Mouse (Mus musculus) MEL (cell line): ENCODE data around the gene Ddx1. TPM values are rescaled to one million over a fixed set of nuclear protein-coding genes. Genes with fewer than 3 reads are reported as not detected.

ENCODE experiments used
- DNase-seq: peaks from one replicate; pipeline ENCODE4 v3.0.0; 2011; ENCODE audit warnings: low read depth, low spot score
- H3K27ac ChIP-seq: 2 replicates; pipeline ENCODE4 v1.5.1; 2012; ENCODE audit warnings: low read depth, mild to moderate bottlenecking, control low read depth, low read length, moderate library complexity; ENCODE audit not compliant: control insufficient read depth
- H3K27me3 ChIP-seq, 2 experiments: fragments of 150-350 bp in 1 of 2; sonication (generic) in 1 of 2; 2 replicates each; pipeline ENCODE4 v1.6.1; 2012; ENCODE audit warnings: low read length in 2 of 2, mild to moderate bottlenecking in 2 of 2, improper control_type of control experiment in 1 of 2, moderate library complexity in 1 of 2; ENCODE audit not compliant: insufficient read depth in 2 of 2, control insufficient read depth in 1 of 2
- H3K36me3 ChIP-seq, 2 experiments: 2 replicates each; pipeline ENCODE4 v1.6.1; 2012 to 2014; ENCODE audit warnings: low read length in 2 of 2, improper control_type of control experiment in 1 of 2, inconsistent platforms in 1 of 2, mild to moderate bottlenecking in 1 of 2; ENCODE audit not compliant: insufficient read depth in 2 of 2, control insufficient read depth in 1 of 2
- H3K4me1 ChIP-seq, 2 experiments: fragments of 150-350 bp in 1 of 2; sonication (generic) in 1 of 2; 2 replicates each; pipeline ENCODE4 v1.6.1; 2012; ENCODE audit warnings: low read length in 2 of 2, improper control_type of control experiment in 1 of 2, mild to moderate bottlenecking in 1 of 2; ENCODE audit not compliant: insufficient read depth in 2 of 2, control insufficient read depth in 1 of 2
- H3K4me3 ChIP-seq, 2 experiments: fragments of 150-350 bp in 1 of 2; sonication (generic) in 1 of 2; 2 replicates each; pipeline ENCODE4 v1.5.1; 2012; ENCODE audit warnings: low read depth in 2 of 2, low read length in 2 of 2, mild to moderate bottlenecking in 2 of 2, moderate library complexity in 2 of 2, control low read depth in 1 of 2, improper control_type of control experiment in 1 of 2; ENCODE audit not compliant: control insufficient read depth in 1 of 2, insufficient read depth in 1 of 2
- H3K79me2 ChIP-seq: 2 replicates; pipeline ENCODE4 v1.6.1; 2012; ENCODE audit warnings: mild to moderate bottlenecking, low read length, moderate library complexity; ENCODE audit not compliant: control insufficient read depth, poor library complexity, insufficient read depth
- H3K9ac ChIP-seq: 2 replicates; pipeline ENCODE4 v1.6.1; 2012; ENCODE audit warnings: low read depth, mild to moderate bottlenecking, control low read depth, low read length, moderate library complexity; ENCODE audit not compliant: control insufficient read depth, poor library complexity, severe bottlenecking
- H3K9me3 ChIP-seq: fragments of 150-350 bp; sonication (generic); replicated peaks from 2 replicates; pipeline ENCODE4 v1.6.1; 2012; ENCODE audit warnings: mild to moderate bottlenecking, low read length, improper control_type of control experiment, moderate library complexity; ENCODE audit not compliant: insufficient read depth
- BHLHE40 ChIP-seq: IDR thresholded peaks from 2 replicates; pipeline ENCODE4 v1.6.1; 2012; ENCODE audit warnings: low read depth, mild to moderate bottlenecking, inconsistent platforms, low read length, improper control_type of control experiment, borderline replicate concordance
- CHD2 ChIP-seq: IDR thresholded peaks from 2 replicates; pipeline ENCODE4 v1.6.1; 2011; ENCODE audit warnings: low read length, improper control_type of control experiment
- CTCF ChIP-seq, 3 experiments: IDR thresholded peaks in 2 of 3; conservative IDR thresholded peaks in 1 of 3; 2 replicates each; pipeline ENCODE4 v1.5.1; 2011 to 2012; ENCODE audit warnings: low read length in 3 of 3, low read depth in 2 of 3, mild to moderate bottlenecking in 2 of 3, improper control_type of control experiment in 1 of 3, inconsistent platforms in 1 of 3, mixed read lengths in 1 of 3, moderate library complexity in 1 of 3; ENCODE audit not compliant: control insufficient read depth in 1 of 3, insufficient read depth in 1 of 3, poor library complexity in 1 of 3, severe bottlenecking in 1 of 3
- E2F4 ChIP-seq: IDR thresholded peaks from 2 replicates; pipeline ENCODE4 v1.6.1; 2011; ENCODE audit warnings: low read depth, low read length, improper control_type of control experiment, borderline replicate concordance
- ELF1 ChIP-seq: IDR thresholded peaks from 2 replicates; pipeline ENCODE4 v1.6.1; 2014; ENCODE audit warnings: low read depth, mild to moderate bottlenecking, inconsistent platforms, low read length, improper control_type of control experiment, moderate library complexity
- GATA1 ChIP-seq: IDR thresholded peaks from 2 replicates; pipeline ENCODE4 v1.6.1; 2011; ENCODE audit warnings: low read depth, low read length, improper control_type of control experiment
- KAT2A ChIP-seq: conservative IDR thresholded peaks from 2 replicates; pipeline ENCODE4 v1.6.1; 2012; ENCODE audit warnings: low read depth, low read length, improper control_type of control experiment, inconsistent platforms
- MAFK ChIP-seq: IDR thresholded peaks from 2 replicates; pipeline ENCODE4 v1.6.1; 2011; ENCODE audit warnings: low read depth, mild to moderate bottlenecking, low read length, improper control_type of control experiment, borderline replicate concordance
- MEF2A ChIP-seq: IDR thresholded peaks from 2 replicates; pipeline ENCODE4 v1.6.1; 2014; ENCODE audit warnings: low read depth, mild to moderate bottlenecking, inconsistent platforms, low read length, improper control_type of control experiment; ENCODE audit not compliant: poor library complexity, insufficient replicate concordance, severe bottlenecking; ENCODE audit errors: extremely low read depth
- MXI1 ChIP-seq: IDR thresholded peaks from 2 replicates; pipeline ENCODE4 v1.6.1; 2011; ENCODE audit warnings: mild to moderate bottlenecking, low read depth, low read length, improper control_type of control experiment
- MYC ChIP-seq: IDR thresholded peaks from 2 replicates; pipeline ENCODE4 v1.6.1; 2011; ENCODE audit warnings: low read depth, mild to moderate bottlenecking, low read length, improper control_type of control experiment, moderate library complexity
- NELFE ChIP-seq: IDR thresholded peaks from 2 replicates; pipeline ENCODE4 v1.6.1; 2011; ENCODE audit warnings: low read depth, low read length, improper control_type of control experiment
- NRF1 ChIP-seq: IDR thresholded peaks from 2 replicates; pipeline ENCODE4 v1.6.1; 2014; ENCODE audit warnings: low read depth, mild to moderate bottlenecking, inconsistent platforms, low read length, improper control_type of control experiment, moderate library complexity; ENCODE audit not compliant: poor library complexity, insufficient read depth, severe bottlenecking
- POLR2AphosphoS5 ChIP-seq: IDR thresholded peaks from 2 replicates; pipeline ENCODE4 v1.6.1; 2012; ENCODE audit warnings: low read depth, borderline replicate concordance, mild to moderate bottlenecking, inconsistent platforms, low read length, moderate library complexity, mixed read lengths
- RAD21 ChIP-seq: IDR thresholded peaks from 2 replicates; pipeline ENCODE4 v1.6.1; 2011; ENCODE audit warnings: mild to moderate bottlenecking, low read depth, low read length, improper control_type of control experiment
- TAL1 ChIP-seq: IDR thresholded peaks from 2 replicates; pipeline ENCODE4 v1.6.1; 2012; ENCODE audit warnings: mild to moderate bottlenecking, inconsistent platforms, low read length, moderate library complexity, mixed read lengths
- UBTF ChIP-seq: IDR thresholded peaks from 2 replicates; pipeline ENCODE4 v1.6.1; 2012; ENCODE audit warnings: low read depth, mild to moderate bottlenecking, inconsistent platforms, low read length, improper control_type of control experiment, moderate library complexity, borderline replicate concordance; ENCODE audit not compliant: insufficient read depth
- USF2 ChIP-seq, 2 experiments: IDR thresholded peaks; 2 replicates each; pipeline ENCODE4 v1.6.1; 2011 to 2012; ENCODE audit warnings: improper control_type of control experiment in 2 of 2, low read length in 2 of 2, borderline replicate concordance in 1 of 2, inconsistent platforms in 1 of 2, low read depth in 1 of 2, mild to moderate bottlenecking in 1 of 2; ENCODE audit not compliant: insufficient read depth in 1 of 2
- ZMIZ1 ChIP-seq: IDR thresholded peaks from 2 replicates; pipeline ENCODE4 v1.6.1; 2012; ENCODE audit warnings: low read depth, mild to moderate bottlenecking, inconsistent platforms, low read length, improper control_type of control experiment, moderate library complexity
- polyA plus RNA-seq, 2 experiments: library from polyadenylated mRNA; stranded (reverse) in 1 of 2; unstranded in 1 of 2; fragments of >175 nt in 1 of 2; fragments of >200 nt in 1 of 2; gene quantifications; 2 replicates each; pipeline versions ENCODE4 v1.2.1 to v1.2.4; 2012; ENCODE audit warnings: low replicate concordance in 2 of 2, low read depth in 1 of 2; ENCODE audit not compliant: insufficient read length in 2 of 2, insufficient read depth in 1 of 2, missing spikeins in 1 of 2
- total RNA-seq: library from RNA; depleted of rRNA; stranded (reverse); fragments of 300-350 nt; gene quantifications from 2 replicates; pipeline ENCODE4 v1.2.3, GENCODE M21; 2012

Ddx1 gene
- total and polyA plus RNA-seq, 3 experiments, result 75.4 to 1,375 (median 134) TPM

GRCm38 (mm10) chr12:13293421-13293881, 44.4 kb upstream of the Ddx1 start:
- peaks cover 0 to 13% of the 10 kb centered on the region in 2 experiments; a peak in 2 of 4 replicates for H3K36me3 ChIP-seq

GRCm38 (mm10) chr12:13291453-13291852, 42.4 kb upstream of the Ddx1 start:
- Histone ChIP-seq H3K27ac (no peak overlapping the region), H3K27me3 (no peaks in the 10 kb centered on the region), H3K4me1 (no peaks in the 10 kb centered on the region), H3K9ac (no peak overlapping the region), H3K79me2 (no peaks in the 10 kb centered on the region), H3K36me3 (peaks cover 0 to 16% of the 10 kb centered on the region in 2 experiments; a peak in 2 of 4 replicates), H3K9me3 (no peaks in the 10 kb centered on the region), H3K4me3 (no peak overlapping the region)
- no peak for DNase-seq
- TF ChIP-seq RAD21 (no peak), MYC (no peak), ZMIZ1 (no peak), TAL1 (no peak), UBTF (no peak), USF2 (IDR thresholded peaks at IDR 0.05; ENCODE audit: borderline replicate concordance in 1 of 2, insufficient read depth in 1 of 2, low read depth in 1 of 2, low read length in 2 of 2) (no peak), CHD2 (no peak), NRF1 (no peak), MEF2A (no peak), GATA1 (no peak), MXI1 (no peak), POLR2AphosphoS5 (no peak), KAT2A (no peak), ELF1 (no peak), MAFK (no peak), NELFE (no peak), E2F4 (no peak), BHLHE40 (no peak)

More at GRCm38 (mm10) chr12:13293421-13293881, 44.4 kb upstream of the Ddx1 start:
- no peaks in the 10 kb centered on the region for H3K4me1 ChIP-seq
- no peaks in the 10 kb centered on the region for H3K9me3 ChIP-seq
- H3K4me3 ChIP-seq, result no peak overlapping the region
- no peaks in the 10 kb centered on the region for H3K79me2 ChIP-seq
- no peaks in the 10 kb centered on the region for H3K27me3 ChIP-seq
- TF ChIP-seq TAL1 (no peak), CTCF (IDR thresholded peaks at IDR 0.05 in 2 of 3, conservative IDR thresholded peaks at IDR 0.05 in 1 of 3; ENCODE audit: control insufficient read depth in 1 of 3, insufficient read depth in 1 of 3, low read depth in 2 of 3, low read length in 3 of 3, poor library complexity in 1 of 3, severe bottlenecking in 1 of 3) (peak in 1 of 3 experiments; percentile 10; a peak in 1 of 6 replicates), RAD21 (peak; percentile 23)
- DNase-seq, result no peak
- no peak overlapping the region for H3K27ac ChIP-seq
- H3K9ac ChIP-seq, result no peak overlapping the region
